9 mouse cellular contexts compared by ENCODE assay signal in the genomic region with DNA sequence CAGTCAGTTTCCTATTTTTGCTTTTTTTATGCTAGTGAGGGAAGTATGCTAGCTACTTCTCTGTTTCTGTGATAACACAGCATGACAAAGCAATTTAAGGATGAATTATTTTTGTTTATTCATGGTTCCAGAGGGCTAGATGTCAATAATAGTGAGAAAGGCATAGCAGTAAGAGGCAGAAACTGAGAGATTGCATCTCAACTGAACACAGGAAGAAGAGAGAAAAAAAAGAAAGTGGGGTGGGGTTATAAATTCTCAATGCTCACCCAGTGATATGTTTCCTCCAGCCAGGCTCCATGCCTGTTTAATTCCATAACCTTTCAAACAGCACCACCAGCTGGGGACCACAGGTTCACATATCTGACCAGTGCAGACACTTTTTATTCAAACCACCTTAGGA. TPM values are rescaled to one million over a fixed set of nuclear protein-coding genes. Genes with fewer than 3 reads are reported as not detected.
DNase-seq lines count a peak whose midpoint lies in the region; ATAC-seq and TF ChIP-seq lines count a peak whose summit lies in the region.
"Had no signal": no experiment of that assay in that cellular context is flagged by ENCODE, and none has a peak within 500 bp of the region (broad histone marks: within the 10 kb centered on the region; RNA-seq: fewer than 3 reads in every experiment).

No protein-coding gene starts in this region.

- DNase-seq in kidney, adult 2 months, result no peak
- DNase-seq in adrenal gland, postnatal 36 days, result peak; percentile 5 to 30
- peak; percentile 16 to 37 for DNase-seq in layer of hippocampus, adult 2 months (ENCODE audit: low spot score in 2 of 2)
- DNase-seq in mesoderm, embryonic 11.5 days (ENCODE audit: low read depth, low spot score), result peak; percentile 15
- DNase-seq in gastrocnemius, adult 18-20 months (ENCODE audit: low spot score), result no peak

- TF ChIP-seq POLR2A in kidney, adult 2 months (IDR thresholded peaks at IDR 0.05; ENCODE audit: low read depth, low read length), result no peak
- TF ChIP-seq POLR2A in cortical plate, adult 2 months (IDR thresholded peaks at IDR 0.05; ENCODE audit: extremely low read depth, insufficient read depth, low read length), result no peak

- ATAC-seq in kidney, embryonic 14.5 days (ENCODE audit: low FRiP score, low TSS enrichment), result peak; percentile 49; the same call in 1 of the 2 replicates
- no peak for ATAC-seq in intestine, embryonic 16.5 days

- H3K9ac ChIP-seq in kidney, embryonic 14.5 days (ENCODE audit: low read depth, low read length), result no peak overlapping the region
- H3K9ac ChIP-seq in intestine, embryonic 16.5 days (ENCODE audit: low read depth, low read length), result no peak overlapping the region

- TF ChIP-seq CTCF in kidney, adult 2 months (conservative IDR thresholded peaks at IDR 0.05; ENCODE audit: insufficient read depth, insufficient read length, low read depth, low read length), result no peak; the same call in 1 of the 2 replicates
- peak; percentile 43 for TF ChIP-seq CTCF in cortical plate, adult 2 months (IDR thresholded peaks at IDR 0.05; ENCODE audit: extremely low read depth, insufficient read depth, low read length)
- peak; percentile 77 for TF ChIP-seq CTCF in layer of hippocampus, adult 2 months (conservative IDR thresholded peaks at IDR 0.05)

- no peak overlapping the region for H3K27ac ChIP-seq in kidney, embryonic 14.5 days (ENCODE audit: low read depth, low read length)
- no peak overlapping the region for H3K27ac ChIP-seq in kidney, adult 2 months (ENCODE audit: insufficient read depth, low read depth, low read length)
- no peak overlapping the region for H3K27ac ChIP-seq in cortical plate, adult 2 months (ENCODE audit: insufficient read depth, low read length)
- no peak overlapping the region for H3K27ac ChIP-seq in layer of hippocampus, adult 2 months
- no peak overlapping the region for H3K27ac ChIP-seq in intestine, embryonic 16.5 days (ENCODE audit: low read length)

- H3K27me3 ChIP-seq in kidney, embryonic 14.5 days (ENCODE audit: control insufficient read depth, insufficient read depth, low read length), result no peaks in the 10 kb centered on the region
- H3K27me3 ChIP-seq in kidney, adult 2 months (replicated peaks; ENCODE audit: control insufficient read depth, insufficient read depth, low read length), result no peaks in the 10 kb centered on the region
- no peaks in the 10 kb centered on the region for H3K27me3 ChIP-seq in intestine, embryonic 16.5 days (replicated peaks; ENCODE audit: control insufficient read depth, insufficient read depth, low read length)

- H3K36me3 ChIP-seq in kidney, embryonic 14.5 days (ENCODE audit: control insufficient read depth, insufficient read depth, low read length), result no peaks in the 10 kb centered on the region
- no peaks in the 10 kb centered on the region for H3K36me3 ChIP-seq in kidney, adult 2 months (ENCODE audit: control insufficient read depth, insufficient read depth, low read length)
- H3K36me3 ChIP-seq in intestine, embryonic 16.5 days (ENCODE audit: control insufficient read depth, insufficient read depth, low read length), result no peaks in the 10 kb centered on the region

- no peaks in the 10 kb centered on the region for H3K9me3 ChIP-seq in kidney, embryonic 14.5 days (ENCODE audit: control insufficient read depth, low read length)
- H3K9me3 ChIP-seq in intestine, embryonic 16.5 days (ENCODE audit: control insufficient read depth, low read length), result no peaks in the 10 kb centered on the region

- no peak overlapping the region for H3K4me2 ChIP-seq in kidney, embryonic 14.5 days (replicated peaks; ENCODE audit: low read depth, low read length)
- H3K4me2 ChIP-seq in intestine, embryonic 16.5 days (ENCODE audit: low read depth, low read length), result no peak overlapping the region

- no peaks in the 10 kb centered on the region for H3K4me1 ChIP-seq in kidney, embryonic 14.5 days (ENCODE audit: control insufficient read depth, insufficient read depth, low read length)
- no peaks in the 10 kb centered on the region for H3K4me1 ChIP-seq in kidney, adult 2 months (ENCODE audit: control insufficient read depth, insufficient read depth, low read length)
- no peaks in the 10 kb centered on the region for H3K4me1 ChIP-seq in cortical plate, adult 2 months (ENCODE audit: control insufficient read depth, insufficient read depth, low read length)
- H3K4me1 ChIP-seq in intestine, embryonic 16.5 days (ENCODE audit: control insufficient read depth, insufficient read depth, low read length), result no peaks in the 10 kb centered on the region

- H3K4me3 ChIP-seq in kidney, embryonic 14.5 days (ENCODE audit: low read length), result no peak overlapping the region
- no peak overlapping the region for H3K4me3 ChIP-seq in kidney, adult 2 months (ENCODE audit: insufficient read depth, low read depth, low read length)
- H3K4me3 ChIP-seq in cortical plate, adult 2 months (ENCODE audit: insufficient read depth, low read length), result no peak overlapping the region
- H3K4me3 ChIP-seq in layer of hippocampus, adult 2 months, result no peak overlapping the region
- H3K4me3 ChIP-seq in intestine, embryonic 16.5 days (ENCODE audit: low read length), result no peak overlapping the region
- H3K4me3 ChIP-seq: myocyte had no signal

RNA-seq across cellular contexts. Expression of gene Mmrn1, which starts 6.6 kb away (rescaled TPM):
- polyA plus RNA-seq in kidney, embryonic 14.5 days (2014; fragmentation: Nextera tagmentation; extraction: Ambion mirVana), result 4.6 and 7.3 TPM in 2 replicates
- 0.89 and 0.95 TPM in 2 replicates for polyA plus RNA-seq in kidney, adult 2 months (2012; rRNA removed)
- 1 to 10 TPM in 1 of 2 experiments, under 1 TPM in 1; 0.49 to 1.1 TPM for total RNA-seq in adrenal gland, postnatal 36 days (2021)
- 0.04 TPM in 1 of 2 replicates, not detected in the other for polyA plus RNA-seq in cortical plate, adult 2 months (2012; rRNA removed)
- not detected for total RNA-seq in layer of hippocampus, adult 2 months (2021)
- total RNA-seq in gastrocnemius, adult 18-20 months (2021), result 1 to 10 TPM; 1.0 to 1.1 TPM
- polyA plus RNA-seq in intestine, embryonic 16.5 days (2015; fragmentation: Nextera tagmentation; extraction: Ambion mirVana), result 4.3 and 4.6 TPM in 2 replicates
- polyA plus RNA-seq: myocyte had no signal

Comparison
In these comparisons a context has a peak if more than half of its experiments do, and no peak if none do; other contexts are left out.
1. DNase-seq: peak in adrenal gland, postnatal 36 days (2 of 2), layer of hippocampus, adult 2 months (2 of 2) and mesoderm, embryonic 11.5 days (single experiment); none in kidney, adult 2 months (single experiment) and gastrocnemius, adult 18-20 months (single experiment).